Mouse (Mus musculus) ES-E14 (cell line): Measurements from ENCODE around the gene Cela1. TPM values are rescaled to one million over a fixed set of nuclear protein-coding genes. Genes with fewer than 3 reads are reported as not detected.
A peak's percentile ranks its signal among the peaks of the same experiment; 100 is the strongest.

ENCODE experiments used
- DNase-seq: peaks from one replicate; pipeline ENCODE4 v3.0.0-alpha.2; 2013; ENCODE audit warnings: low read depth, low spot score
- H3K27ac ChIP-seq: 2 replicates; pipeline ENCODE4 v1.5.1; 2012; ENCODE audit warnings: low read depth, mild to moderate bottlenecking, low read length, moderate library complexity, mixed read lengths; ENCODE audit not compliant: poor library complexity, insufficient read depth, severe bottlenecking
- H3K36me3 ChIP-seq: 2 replicates; pipeline ENCODE4 v1.6.1; 2012; ENCODE audit warnings: mild to moderate bottlenecking, low read length, moderate library complexity, mixed read lengths; ENCODE audit not compliant: control insufficient read depth, poor library complexity, insufficient read depth, severe bottlenecking
- H3K4me1 ChIP-seq, 2 experiments: fragments of 150-350 bp in 1 of 2; sonication (generic) in 1 of 2; 2 replicates each; pipeline ENCODE4 v1.6.1; 2012; ENCODE audit warnings: low read length in 2 of 2, mild to moderate bottlenecking in 1 of 2, mixed read lengths in 1 of 2; ENCODE audit not compliant: control insufficient read depth in 2 of 2, insufficient read depth in 2 of 2, poor library complexity in 1 of 2
- H3K4me3 ChIP-seq, 2 experiments: fragments of 150-350 bp in 1 of 2; sonication (generic) in 1 of 2; 2 replicates each; pipeline ENCODE4 v1.5.1; 2012; ENCODE audit warnings: low read length in 2 of 2, low read depth in 1 of 2, mild to moderate bottlenecking in 1 of 2, mixed read lengths in 1 of 2; ENCODE audit not compliant: insufficient read depth in 1 of 2, poor library complexity in 1 of 2, severe bottlenecking in 1 of 2
- H3K9ac ChIP-seq: 2 replicates; pipeline ENCODE4 v1.6.1; 2012; ENCODE audit warnings: low read depth, mild to moderate bottlenecking, low read length, mixed read lengths; ENCODE audit not compliant: poor library complexity, insufficient read depth, severe bottlenecking
- H3K9me3 ChIP-seq: fragments of 150-350 bp; sonication (generic); 2 replicates; pipeline ENCODE4 v1.6.1; 2012; ENCODE audit warnings: low read depth, mild to moderate bottlenecking, low read length; ENCODE audit not compliant: control insufficient read depth, insufficient read depth
- CHD2 ChIP-seq: IDR thresholded peaks from 2 replicates; pipeline ENCODE4 v1.6.1; 2014; ENCODE audit warnings: mild to moderate bottlenecking, low read depth, low read length, inconsistent platforms
- HCFC1 ChIP-seq: IDR thresholded peaks from 2 replicates; pipeline ENCODE4 v1.6.1; 2012; ENCODE audit warnings: low read length, inconsistent platforms, borderline replicate concordance; ENCODE audit not compliant: insufficient read depth
- MAFK ChIP-seq: IDR thresholded peaks from 2 replicates; pipeline ENCODE4 v1.6.1; 2014; ENCODE audit warnings: mild to moderate bottlenecking, low read depth, low read length, inconsistent platforms; ENCODE audit not compliant: insufficient read depth
- ZC3H11A ChIP-seq: IDR thresholded peaks from 2 replicates; pipeline ENCODE4 v1.6.1; 2012; ENCODE audit warnings: low read depth, mild to moderate bottlenecking, inconsistent platforms, low read length, borderline replicate concordance
- ZNF384 ChIP-seq: IDR thresholded peaks from 2 replicates; pipeline ENCODE4 v1.6.1; 2012; ENCODE audit warnings: low read depth, low read length, inconsistent platforms
- in situ Hi-C, 2 experiments: fragments of 600-800 bp; cut with MboI; formaldehyde crosslinking; loops; one replicate each; pipeline ENCODE4 v1.15.1; 2025; ENCODE audit warnings: low sequenced_read_pairs in 2 of 2, inconsistent platforms in 1 of 2; ENCODE audit not compliant: unreplicated experiment in 2 of 2
- total RNA-seq: library from RNA; depleted of rRNA; stranded (reverse); fragments of 300-350 nt; gene quantifications from 2 replicates; pipeline ENCODE4 v1.2.3, GENCODE M21; 2012

Cela1 gene
- total RNA-seq, 1 experiment = 2.4 TPM

GRCm38 (mm10) chr15:100674566-100674965, 13.2 kb downstream of the Cela1 start:
- H3K9me3 ChIP-seq = no peaks in the 10 kb centered on the region
- H3K27ac ChIP-seq = peak overlapping the region; percentile 24; the same call in 1 of the 2 replicates
- no peak for DNase-seq
- no peak overlapping the region for H3K9ac ChIP-seq
- TF ChIP-seq ZNF384 = no peak
- TF ChIP-seq MAFK = no peak
- TF ChIP-seq CHD2 = no peak
- TF ChIP-seq HCFC1 = no peak
- no peak for TF ChIP-seq ZC3H11A
- H3K4me3 ChIP-seq = no peak overlapping the region
- H3K36me3 ChIP-seq = no peaks in the 10 kb centered on the region; the same call in 1 of the 2 replicates
- in situ Hi-C loops = no loop called here
- H3K4me1 ChIP-seq = peaks cover 10 to 27% of the 10 kb centered on the region in 2 experiments

GRCm38 (mm10) chr15:100673585-100674391, 13.9 kb downstream of the Cela1 start:
- no peak for TF ChIP-seq CHD2
- no peak for TF ChIP-seq ZNF384
- no peak for TF ChIP-seq HCFC1
- TF ChIP-seq MAFK = no peak
- no peak for TF ChIP-seq ZC3H11A
- Histone ChIP-seq H3K36me3 (no peaks in the 10 kb centered on the region; the same call in 1 of the 2 replicates), H3K9me3 (no peaks in the 10 kb centered on the region), H3K9ac (peak overlapping the region; percentile 26; the same call in 1 of the 2 replicates), H3K27ac (peak overlapping the region; percentile 70), H3K4me3 (peak overlapping the region in 1 of 2 experiments; percentile 30; a peak in 1 of 4 replicates), H3K4me1 (peaks cover 10 to 31% of the 10 kb centered on the region in 2 experiments)
- in situ Hi-C loops = no loop called here
- DNase-seq = no peak

GRCm38 (mm10) chr15:100670833-100671232, 16.9 kb downstream of the Cela1 start:
- in situ Hi-C loops = no loop called here
- no peaks in the 10 kb centered on the region for H3K36me3 ChIP-seq
- no peak overlapping the region for H3K9ac ChIP-seq
- peaks cover 16 to 36% of the 10 kb centered on the region in 2 experiments for H3K4me1 ChIP-seq
- no peak overlapping the region for H3K27ac ChIP-seq
- no peak overlapping the region for H3K4me3 ChIP-seq
- no peaks in the 10 kb centered on the region for H3K9me3 ChIP-seq
- DNase-seq = no peak
- TF ChIP-seq HCFC1 = no peak
- no peak for TF ChIP-seq CHD2
- TF ChIP-seq MAFK = no peak
- TF ChIP-seq ZC3H11A = no peak
- TF ChIP-seq ZNF384 = no peak

GRCm38 (mm10) chr15:100670004-100670403, 17.7 kb downstream of the Cela1 start:
- no peak overlapping the region for H3K27ac ChIP-seq
- H3K4me3 ChIP-seq = no peak overlapping the region
- H3K36me3 ChIP-seq = no peaks in the 10 kb centered on the region
- in situ Hi-C loops = no loop called here
- H3K4me1 ChIP-seq = peaks cover 16 to 36% of the 10 kb centered on the region in 2 experiments
- H3K9ac ChIP-seq = no peak overlapping the region
- no peaks in the 10 kb centered on the region for H3K9me3 ChIP-seq
- DNase-seq = no peak
- TF ChIP-seq ZC3H11A (no peak), CHD2 (no peak), HCFC1 (no peak), ZNF384 (no peak), MAFK (no peak)
